Mouse (Mus musculus) thymus, postnatal 4 days (tissue): ENCODE measurements around the gene Ttll1.
"Not testable (repeated sequence)": the region's sequence is repeated elsewhere in the genome, so short reads cannot be mapped to it uniquely, and the experiment has no call there.

Source experiments
- DNase-seq: peaks from one replicate; pipeline ENCODE4 v3.0.0; 2021

Gene Ttll1

GRCm38 (mm10) chr15:83523196-83523595 is 12.5 kb upstream of the Ttll1 start:
- DNase-seq = no peak

- no peak for DNase-seq
Observed at GRCm38 (mm10) chr15:83520861-83521382, 10.2 kb upstream of the Ttll1 start.

DNA sequence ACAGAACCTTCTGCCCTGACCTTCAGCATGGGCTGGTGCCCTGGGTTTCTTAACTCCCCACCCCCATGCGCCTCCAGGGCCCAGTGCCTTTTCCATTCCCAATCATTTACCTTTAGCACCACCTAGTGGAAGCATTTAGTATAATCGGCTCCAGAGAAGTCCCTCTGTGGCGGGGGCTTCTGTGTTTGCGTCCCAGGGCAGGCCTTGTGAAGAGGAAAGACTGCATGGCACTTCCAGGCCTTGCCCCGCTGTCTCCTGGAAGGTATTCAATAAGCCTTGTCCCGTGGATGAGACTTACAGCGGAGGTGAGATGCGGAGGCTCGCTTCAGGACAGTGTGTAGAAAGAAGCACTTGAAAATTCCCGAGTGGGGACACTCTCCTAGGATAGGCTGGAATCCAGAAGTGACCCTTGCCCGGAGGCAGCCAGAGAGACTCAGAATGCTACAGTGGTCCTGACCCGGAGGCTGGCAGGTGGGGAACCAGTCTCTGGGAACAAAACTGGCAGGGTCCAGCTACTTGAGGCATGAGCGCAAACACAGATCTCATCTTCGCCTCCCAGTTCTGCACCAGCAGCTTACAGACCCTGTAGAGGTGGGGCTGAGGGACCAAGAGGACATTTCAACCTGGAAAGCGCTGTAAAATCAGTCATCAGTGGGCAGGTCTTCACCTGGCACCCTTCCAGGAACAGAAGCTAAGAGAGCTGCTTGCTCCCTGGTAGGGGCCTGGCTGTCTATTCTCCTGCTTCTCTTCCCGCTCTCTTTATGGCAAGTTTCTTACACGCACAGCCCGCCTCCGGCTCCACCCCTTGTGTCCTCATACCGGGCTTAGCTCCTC is 7.7 kb upstream of the Ttll1 start:
- DNase-seq = peak; percentile 64

- DNase-seq = no peak
Observed at GRCm38 (mm10) chr15:83515018-83515417, 4.3 kb upstream of the Ttll1 start.

- DNase-seq = no peak
Observed at GRCm38 (mm10) chr15:83512489-83513281, 2.0 kb upstream of the Ttll1 start.

GRCm38 (mm10) chr15:83509950-83510804 is 516 bp downstream of the Ttll1 start:
- DNase-seq = no peak

DNA sequence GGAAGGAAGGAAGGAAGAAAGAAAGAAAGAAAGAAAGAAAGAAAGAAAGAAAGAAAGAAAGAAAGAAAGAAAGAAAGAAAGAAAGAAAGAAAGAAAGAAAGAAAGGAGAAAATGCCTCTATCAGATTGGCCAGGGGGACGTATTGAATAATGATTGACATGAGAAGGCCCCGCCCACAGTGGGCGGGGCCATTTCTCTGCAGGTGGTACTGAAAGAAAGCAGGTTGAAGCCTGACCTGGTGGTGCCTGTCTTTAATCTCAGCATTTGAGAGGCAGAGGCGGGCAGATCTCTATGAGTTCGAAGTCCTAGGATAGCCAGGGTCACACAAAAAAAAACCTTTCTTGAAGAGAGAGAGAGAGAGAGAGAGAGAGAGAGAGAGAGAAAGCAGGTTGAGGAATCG is 9.2 kb downstream of the Ttll1 start:
- not testable (repeated sequence) for DNase-seq

GRCm38 (mm10) chr15:83500352-83500751 is 10.3 kb downstream of the Ttll1 start:
- peak; percentile 78 for DNase-seq

GRCm38 (mm10) chr15:83499211-83499755 is 11.4 kb downstream of the Ttll1 start:
- no peak for DNase-seq

DNA sequence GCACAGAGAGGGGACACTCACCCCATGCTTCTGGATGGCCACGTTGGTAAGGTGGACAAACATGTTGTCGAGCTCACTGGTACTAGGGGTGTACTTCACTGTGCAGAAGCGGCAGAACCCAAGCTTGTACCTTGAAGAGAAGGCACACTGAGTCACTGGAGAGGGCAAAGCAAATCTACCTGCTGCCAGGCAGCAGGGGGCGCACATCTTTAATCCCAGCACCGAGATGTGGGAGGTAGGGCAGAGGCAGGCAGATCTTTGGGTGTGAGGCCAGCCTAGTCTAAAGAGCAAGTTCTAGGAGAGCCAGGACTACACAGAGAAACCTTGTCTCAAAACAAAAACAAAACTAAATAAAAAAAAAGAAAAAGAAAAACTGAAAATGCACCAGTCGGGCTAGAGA is 13.4 kb downstream of the Ttll1 start:
- DNase-seq = peak; percentile 56

DNA sequence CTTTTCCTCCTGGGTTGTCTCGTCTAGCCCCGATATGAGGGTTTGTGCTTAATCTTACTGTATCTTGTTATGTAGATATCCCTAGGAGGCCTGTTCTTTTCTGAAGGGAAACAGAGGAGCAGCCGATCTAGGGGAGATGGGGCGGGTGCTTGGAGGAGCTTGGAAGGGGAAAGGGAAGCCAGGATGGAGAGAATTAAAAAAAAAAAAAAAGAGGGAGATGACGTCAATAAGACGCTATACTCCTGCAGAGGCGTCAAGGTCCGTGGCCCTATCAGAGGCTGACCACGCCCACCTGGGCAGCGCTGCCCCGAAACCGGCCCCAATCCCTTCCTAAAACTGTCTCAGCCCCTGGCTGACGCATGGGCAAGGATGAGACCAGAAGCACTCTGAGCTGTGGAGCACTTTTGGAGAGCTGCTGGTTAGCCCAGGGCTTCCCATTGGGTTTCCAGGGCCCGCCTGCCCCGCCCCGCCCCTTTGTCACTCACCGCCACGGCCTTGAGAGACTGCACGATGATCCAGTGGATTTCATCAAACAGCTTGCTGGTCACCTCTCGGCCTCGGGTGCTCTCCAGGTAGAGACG is 14.8 kb downstream of the Ttll1 start:
- DNase-seq = no peak

GRCm38 (mm10) chr15:83495195-83495594 is 15.5 kb downstream of the Ttll1 start:
- no peak for DNase-seq

DNA sequence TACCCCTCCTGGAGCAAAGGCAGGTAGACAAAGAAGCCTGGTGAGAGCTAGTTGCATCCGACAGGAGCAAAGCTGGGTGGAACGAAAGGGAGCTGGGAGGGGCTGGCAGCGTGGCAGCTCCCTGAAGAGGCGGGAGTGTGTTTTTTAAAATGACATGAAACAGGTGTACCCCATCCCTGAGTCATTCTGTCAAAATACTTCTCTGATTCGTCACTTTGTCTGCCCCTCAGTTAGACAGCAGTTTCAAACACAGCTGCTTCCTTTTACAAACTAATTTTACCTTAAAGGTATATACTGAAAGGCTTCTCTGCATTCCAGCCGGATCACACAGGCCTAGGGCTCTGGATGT is 16.1 kb downstream of the Ttll1 start:
- DNase-seq = no peak

DNA sequence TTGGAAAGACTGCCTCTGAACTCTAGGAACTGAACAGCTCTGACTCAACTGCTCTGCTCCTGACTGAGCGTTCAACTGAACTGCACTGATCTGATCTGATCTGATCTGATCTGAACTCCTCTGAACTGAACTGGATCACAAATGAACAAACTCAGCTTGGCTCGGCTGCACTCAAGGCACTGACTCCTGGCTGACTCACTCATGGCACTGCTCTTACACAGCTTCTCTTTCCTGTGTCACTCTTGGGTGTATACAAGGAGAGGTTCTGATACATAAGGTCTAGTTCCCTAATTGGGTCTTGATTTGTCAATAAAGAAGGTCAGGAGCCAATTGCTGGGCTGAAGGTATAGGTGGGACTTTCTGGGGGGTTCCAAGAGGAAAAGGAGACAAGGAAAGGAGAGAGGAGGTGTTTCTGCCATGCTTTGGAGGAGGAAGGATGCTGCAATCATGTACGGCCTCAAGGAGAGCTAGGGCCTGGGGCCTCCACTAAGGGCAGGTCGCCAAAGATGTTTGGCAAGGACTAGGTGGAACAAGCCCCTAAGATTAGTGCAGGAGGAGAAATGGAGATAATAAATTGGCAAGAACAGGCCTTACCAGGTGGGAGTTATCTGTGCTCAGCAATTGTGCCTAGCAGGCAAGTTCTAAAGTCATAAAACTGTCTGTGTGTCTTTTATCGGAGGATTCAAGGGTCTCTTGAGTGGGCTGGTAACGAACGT is 16.7 kb downstream of the Ttll1 start:
- no peak for DNase-seq

DNA sequence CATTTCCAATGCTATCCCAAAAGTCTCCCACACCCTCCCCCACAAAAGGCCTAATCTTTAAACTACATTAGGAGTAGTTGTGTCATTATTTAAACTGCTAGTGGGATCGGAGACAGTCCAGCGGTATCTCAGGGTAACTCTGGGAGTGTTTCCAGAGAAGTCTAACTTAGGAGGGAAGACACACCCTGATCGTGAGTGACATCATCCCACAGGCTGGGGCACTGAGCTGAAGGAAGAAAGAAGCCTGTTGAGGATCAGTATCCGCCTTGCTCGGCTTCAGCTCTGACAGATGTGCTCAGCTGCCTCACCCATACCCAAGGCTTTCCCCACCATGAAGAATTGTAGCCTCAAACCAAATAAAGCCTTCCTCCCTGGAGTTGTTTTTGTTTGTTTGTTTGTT is 18.8 kb downstream of the Ttll1 start:
- DNase-seq = no peak

GRCm38 (mm10) chr15:83489471-83489870 is 21.2 kb downstream of the Ttll1 start:
- no peak for DNase-seq

DNA sequence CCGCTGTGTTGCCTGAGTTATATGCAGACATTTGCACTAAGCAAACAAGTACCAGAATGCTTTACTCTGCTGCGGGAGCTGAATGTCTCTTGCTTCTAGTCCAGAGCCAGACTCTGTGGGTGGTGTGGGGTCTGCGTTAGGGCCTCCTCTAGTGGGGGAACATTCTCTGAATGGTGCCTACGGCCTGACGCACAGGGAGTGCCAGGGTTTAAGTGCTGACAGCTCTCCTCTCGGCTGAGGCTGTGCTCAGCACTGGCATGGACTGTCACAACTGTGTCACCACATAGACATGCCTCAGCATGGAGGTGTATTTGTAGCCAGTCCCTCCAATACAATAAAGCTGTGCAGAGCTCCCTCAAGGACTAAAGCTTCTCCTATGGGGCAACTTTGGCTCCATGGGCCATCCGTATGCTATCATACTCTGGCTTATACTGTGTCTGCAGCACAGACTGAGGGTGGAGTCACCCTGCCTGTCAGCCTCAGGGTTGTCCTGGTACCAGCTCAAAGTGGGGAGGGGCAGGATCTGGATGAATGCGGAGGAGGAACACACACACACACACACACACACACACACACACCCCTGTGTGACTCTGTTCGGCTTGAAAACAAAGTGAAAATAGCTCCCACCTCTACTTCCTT is 23.1 kb downstream of the Ttll1 start:
- DNase-seq = no peak

DNA sequence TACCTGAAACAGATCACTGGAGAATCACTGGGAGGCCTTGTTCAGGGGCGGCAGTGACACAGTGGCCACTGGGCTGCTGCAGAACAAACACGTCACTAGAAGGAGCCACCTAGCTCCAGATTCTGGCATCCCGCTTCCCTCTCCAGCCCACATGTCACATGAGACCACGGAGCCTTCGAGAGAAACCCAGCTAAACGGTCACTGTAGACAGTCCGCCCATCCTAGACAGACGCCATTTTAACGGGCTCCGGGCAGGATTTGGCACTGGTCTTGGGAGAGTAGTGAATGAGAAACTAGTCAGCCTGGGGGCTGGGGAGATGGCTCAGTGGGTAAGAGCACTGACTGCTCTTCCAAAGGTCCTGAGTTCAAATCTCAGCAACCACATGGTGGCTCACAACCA is 26.4 kb downstream of the Ttll1 start:
- DNase-seq = no peak

DNA sequence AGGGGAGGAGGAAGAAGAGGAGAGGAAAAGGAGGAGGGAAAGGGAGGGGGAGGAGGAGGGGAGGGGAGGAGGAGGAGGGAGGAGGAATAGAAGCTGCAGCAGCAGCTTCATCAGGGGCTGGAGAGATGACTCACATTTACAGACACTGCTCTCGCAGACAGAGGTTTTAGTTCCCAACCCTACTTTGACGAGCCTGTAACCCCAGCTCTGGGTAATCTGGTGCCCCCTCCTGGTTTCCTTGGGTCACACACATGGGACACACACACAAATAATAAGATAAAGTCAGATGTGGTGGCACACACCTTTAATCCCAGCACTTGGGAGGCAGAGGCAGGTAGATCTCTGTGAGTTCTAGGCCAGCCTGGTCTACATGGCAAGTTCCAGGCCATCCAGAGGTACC is 27.2 kb downstream of the Ttll1 start:
- DNase-seq = peak; percentile 62

DNA sequence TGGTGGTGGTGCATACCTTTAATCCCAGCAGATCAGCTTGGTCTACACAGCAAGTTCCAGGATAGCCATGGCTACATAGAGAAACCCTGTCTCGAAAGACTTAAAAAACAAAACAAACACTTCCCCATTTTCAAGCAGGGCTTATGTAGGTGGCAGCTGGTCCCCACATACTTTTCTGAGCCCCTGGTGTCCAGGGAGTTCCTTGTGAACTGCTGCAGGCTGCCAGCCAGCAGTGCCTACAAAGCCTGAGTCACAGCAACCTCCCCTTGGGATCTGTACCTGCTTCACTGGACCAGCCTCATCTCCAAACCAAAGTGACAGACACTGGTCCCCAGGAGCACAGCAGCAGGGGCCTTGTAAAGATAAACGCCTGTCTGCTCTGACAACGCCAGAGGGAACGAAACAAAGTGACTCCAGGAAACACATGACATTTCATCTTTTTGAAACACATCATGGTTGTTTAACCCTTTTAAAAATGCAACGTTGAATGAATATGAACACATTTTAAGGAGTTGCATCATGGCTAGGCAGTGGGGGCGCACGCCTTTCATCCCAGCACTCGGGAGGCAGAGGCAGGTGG is 28.0 kb downstream of the Ttll1 start:
- DNase-seq = no peak
